Mouse (Mus musculus): ENCODE data around the gene Cyp17a1.

Cyp17a1 gene

DNA sequence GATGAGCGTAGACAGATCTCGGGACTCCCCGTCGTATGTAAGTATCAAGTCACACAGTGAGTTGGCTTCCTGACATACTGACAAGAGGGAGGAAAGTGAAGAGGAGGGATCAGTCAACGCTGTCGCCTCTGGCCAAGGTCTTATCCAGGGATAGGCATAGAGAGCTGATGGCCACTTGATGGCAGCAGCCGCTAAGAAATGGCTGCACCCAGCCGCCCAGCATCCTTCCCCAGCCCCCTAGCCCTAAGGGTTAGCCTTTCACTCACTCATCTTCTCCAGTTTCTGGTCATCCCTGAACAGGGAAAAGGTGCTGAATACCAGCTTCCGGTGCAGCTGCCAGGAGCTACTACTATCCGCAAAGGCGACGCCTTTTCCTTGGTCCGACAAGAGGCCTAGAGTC, 2.3 kb downstream of the Cyp17a1 start:
- DNase-seq (ENCODE audit: low spot score in 2 of 2), result peak; percentile 57 to 62

DNA sequence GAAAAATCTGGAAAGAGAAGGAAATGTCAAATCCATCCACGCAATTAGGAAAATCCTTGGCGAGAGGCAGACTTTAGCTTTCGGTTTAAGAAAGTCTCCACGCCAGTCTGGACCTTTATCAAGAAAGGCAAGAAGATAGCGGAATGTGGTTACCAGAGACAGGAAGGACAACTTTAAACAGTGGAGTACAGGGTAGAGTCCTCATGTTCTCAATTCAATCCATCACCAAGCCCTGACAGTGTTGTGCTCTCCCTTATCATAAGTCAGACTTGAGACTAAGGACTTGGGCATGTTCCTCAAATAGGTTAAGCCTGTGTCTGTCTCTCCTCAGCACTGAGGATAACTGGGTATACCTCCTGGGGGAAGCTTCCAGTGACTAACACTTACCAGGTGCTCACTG, 3.2 kb downstream of the Cyp17a1 start:
- no peak for DNase-seq (ENCODE audit: low spot score in 2 of 2)

DNA sequence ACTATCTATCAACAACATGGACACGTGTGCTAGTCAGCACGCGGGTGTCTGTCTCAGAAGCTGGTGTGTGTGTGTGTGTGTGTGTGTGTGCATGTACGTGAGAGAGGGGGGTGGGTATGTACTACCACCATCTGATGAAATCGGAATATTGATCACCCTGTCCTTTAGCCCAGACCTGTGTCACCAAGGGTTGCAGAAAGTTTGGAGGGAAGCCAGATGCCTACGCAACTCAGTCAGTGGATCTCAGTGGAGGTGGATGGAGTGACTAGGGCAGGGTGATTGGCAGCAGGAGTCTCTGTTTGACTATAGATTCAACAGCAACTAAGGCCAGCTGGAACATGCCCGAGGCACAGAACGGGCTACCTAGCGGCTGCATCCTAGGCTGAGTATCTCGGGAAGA, 4.7 kb downstream of the Cyp17a1 start:
- no peak for DNase-seq (ENCODE audit: low spot score in 2 of 2)

DNA sequence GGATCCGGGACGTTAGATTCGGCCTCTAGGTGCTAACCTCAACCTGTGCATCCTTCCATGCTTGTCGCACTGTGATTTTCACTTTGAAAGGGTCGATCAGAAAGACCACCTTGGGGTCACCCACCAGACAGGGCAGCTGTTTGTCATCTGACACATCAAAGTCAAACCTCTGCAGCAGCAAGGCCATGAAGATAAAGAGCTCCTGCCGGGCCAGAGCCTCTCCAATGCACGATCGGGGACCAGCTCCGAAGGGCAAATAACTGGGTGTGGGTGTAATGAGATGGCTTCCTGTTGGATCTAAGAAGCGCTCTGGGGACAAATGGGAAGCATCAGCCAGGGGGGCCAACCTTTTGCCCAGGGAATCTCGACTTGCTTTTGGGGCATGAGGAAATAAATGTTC, 5.7 kb downstream of the Cyp17a1 start:
- DNase-seq (ENCODE audit: low spot score in 2 of 2), result no peak

DNA sequence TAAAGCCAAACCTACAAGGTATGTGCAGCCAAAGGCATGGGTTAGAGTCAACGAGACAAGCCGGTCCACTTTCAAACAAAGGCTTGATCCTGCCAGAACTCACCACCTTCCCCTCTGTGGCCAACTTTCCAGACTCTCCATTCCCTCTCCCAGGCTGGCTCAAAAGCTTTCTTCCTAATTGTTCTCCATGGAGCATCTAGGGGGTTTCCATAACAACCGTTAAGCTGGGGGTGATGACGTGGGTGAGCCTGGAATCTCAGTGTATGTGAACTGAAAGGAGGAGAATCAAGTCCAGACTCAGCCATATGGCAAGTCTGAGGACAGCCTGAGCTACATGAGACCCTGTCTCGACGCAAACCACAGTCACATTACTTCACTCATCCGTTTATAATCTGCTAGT, 7.5 kb downstream of the Cyp17a1 start:
- peak; percentile 21 to 54 for DNase-seq (ENCODE audit: low spot score in 2 of 2)

DNA sequence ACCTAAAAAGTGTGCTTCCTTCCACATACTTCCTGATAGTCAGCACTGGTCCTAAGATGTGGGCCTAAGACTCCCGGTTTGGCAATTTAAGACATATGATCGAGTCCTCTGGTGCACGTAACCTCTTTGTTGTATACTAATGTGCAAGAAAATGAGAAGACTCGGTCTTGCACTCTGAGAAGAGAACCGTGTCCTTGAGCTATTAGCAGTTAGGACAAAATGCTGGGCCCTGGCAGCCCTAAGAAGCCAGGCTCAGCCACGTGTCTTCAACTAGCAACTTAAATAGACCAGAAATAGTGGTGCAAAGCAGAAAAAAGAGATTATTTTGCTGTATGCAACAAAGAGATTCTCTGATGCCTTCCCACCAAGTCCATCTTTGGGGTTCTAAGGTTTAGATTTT, 10.2 kb downstream of the Cyp17a1 start:
- no peak for DNase-seq (ENCODE audit: low spot score in 2 of 2)

DNA sequence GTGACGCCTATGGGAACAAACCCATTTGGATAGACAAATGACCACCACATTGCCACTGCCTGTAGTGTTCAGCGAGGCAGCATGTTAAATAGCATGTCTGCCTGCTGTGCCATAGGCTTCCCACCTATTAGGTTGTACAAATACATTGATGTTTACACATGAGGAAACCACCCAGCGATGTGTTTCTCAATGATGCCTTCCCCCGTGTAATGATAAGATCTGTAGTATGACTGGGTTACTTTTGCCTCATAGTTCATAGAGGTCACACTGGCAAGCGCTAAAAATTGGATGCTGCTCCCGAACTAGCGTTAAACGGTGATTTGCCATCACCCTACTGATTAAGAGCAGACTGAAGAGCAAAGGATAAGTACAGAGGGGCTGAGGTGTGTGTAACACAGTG, 10.8 kb downstream of the Cyp17a1 start:
- DNase-seq (ENCODE audit: low spot score in 2 of 2), result no peak

DNA sequence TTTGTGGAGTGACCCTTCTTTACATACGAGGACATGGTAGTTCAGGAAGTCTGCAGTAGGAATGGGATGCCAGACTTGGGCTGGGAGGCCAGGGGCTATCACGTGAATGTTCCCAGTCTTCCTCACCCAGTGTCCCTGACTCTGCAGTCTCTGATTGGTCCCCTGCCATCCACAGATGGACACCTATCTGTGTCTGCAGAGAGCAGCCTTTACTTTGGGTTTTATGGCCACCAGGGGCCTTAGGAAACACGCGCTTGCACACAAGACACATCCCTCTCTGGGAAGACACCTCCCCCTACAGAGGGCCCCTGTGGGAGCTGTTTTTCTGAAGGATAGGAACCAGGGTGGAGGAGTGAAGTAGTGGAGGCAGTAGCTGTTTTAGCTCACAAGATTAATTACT, 11.5 kb downstream of the Cyp17a1 start:
- DNase-seq (ENCODE audit: low spot score in 2 of 2), result no peak

DNA sequence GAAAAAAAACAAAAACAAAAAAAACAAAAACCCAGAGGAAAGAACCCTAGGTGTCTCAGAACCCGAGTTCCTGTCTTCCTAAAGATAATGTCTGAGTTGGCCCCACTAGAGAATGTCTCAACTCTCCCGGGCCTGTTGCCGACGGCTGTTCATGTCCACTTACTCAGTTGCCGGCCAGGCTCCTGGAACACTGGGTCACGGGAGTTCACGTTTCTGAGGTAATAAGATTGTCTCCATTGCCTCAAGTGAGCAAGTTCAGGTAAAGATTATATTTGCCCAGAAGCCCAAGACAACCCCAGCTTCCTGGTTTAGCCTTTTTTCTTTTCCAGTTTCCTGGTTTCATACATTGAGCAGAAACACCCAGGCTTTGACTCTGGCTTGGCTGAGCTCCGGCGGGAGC, 14.1 kb downstream of the Cyp17a1 start:
- no peak for DNase-seq (ENCODE audit: low spot score in 2 of 2)

DNA sequence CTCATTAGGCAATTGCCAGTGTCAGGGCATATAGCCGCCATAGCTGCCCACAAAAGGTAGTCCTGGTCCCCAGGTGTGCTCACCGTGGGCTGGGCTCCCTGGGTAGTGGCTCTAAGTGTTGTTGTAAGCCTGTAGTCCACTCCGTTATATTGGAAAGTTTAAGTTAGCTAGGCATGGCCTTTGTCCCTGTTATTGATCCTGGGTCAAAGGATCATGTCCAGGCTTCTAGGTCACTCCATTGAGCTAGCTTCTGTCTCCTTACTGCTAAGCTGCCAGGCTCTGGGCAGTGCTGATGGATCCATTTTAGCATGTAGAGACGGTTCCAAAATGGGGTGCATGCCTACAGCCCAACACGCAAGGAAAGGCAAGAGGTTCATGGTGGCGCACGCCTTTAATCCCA, 14.6 kb downstream of the Cyp17a1 start:
- DNase-seq (ENCODE audit: low spot score in 2 of 2), result no peak

DNA sequence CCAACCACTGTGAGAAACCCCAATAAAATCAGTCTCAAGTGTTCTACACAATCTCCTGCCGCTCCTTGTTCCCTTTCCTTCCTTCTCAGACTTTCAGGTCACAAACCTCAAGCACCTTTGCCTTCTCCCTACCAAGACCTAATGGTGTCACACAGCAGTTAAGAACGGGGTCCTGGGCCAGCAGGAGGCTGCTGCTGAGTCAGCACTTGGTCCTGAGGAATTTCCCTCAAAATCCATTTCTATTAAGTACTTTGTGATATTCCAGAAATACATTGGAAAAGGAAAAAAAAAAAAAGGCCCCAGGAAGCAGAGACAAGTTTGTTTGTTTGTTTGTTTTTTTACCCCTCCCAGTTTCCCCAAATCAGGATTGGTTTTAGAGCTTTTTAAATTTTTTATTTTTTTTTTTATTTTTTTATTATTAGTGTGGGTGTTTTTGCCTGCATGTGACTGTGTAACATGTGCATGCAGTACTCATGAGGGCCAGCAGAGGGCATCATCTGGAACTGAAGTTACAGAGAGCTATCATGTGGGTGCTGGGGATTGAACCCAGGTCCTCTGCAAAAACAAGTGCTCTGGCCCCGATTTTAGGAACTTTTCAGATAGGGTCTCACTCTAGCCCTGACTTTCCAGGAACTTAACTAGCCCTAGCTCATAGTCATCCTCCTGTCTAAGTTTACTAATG, 15.5 kb downstream of the Cyp17a1 start:
- DNase-seq (ENCODE audit: low spot score in 2 of 2), result no peak

DNA sequence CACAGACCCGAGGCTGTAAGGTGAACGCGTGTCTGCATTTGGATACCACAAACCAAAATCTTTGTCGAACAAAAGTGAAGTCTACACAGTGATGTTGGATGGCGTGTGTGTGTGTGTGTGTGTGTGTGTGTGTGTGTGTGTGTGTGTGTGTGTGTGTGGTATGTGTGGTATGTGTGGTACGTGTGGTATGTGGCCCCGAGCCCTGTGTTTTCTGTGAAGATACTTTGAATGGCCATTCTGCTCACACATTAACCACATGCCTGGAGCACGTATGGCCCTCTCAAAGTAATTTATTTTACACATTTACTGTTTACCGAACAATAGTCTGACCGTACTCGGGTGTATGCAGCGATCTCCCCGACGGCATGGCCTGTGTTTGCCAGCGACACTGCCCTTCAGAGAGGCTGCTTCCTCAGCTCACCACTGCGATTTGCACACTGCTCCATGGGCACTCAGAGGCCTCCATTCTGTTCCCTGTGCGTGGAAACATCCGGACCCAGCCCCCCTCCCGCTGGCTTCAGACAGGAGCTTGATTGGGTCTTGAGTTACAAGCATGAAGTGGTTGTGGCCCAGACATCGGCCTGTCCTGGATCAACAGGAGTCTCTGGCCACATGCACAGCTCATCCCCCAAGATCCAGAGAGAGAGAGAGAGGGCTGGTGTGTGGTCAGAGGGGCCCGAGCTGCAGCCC, 16.7 kb downstream of the Cyp17a1 start:
- no peak for DNase-seq (ENCODE audit: low spot score in 2 of 2)

DNA sequence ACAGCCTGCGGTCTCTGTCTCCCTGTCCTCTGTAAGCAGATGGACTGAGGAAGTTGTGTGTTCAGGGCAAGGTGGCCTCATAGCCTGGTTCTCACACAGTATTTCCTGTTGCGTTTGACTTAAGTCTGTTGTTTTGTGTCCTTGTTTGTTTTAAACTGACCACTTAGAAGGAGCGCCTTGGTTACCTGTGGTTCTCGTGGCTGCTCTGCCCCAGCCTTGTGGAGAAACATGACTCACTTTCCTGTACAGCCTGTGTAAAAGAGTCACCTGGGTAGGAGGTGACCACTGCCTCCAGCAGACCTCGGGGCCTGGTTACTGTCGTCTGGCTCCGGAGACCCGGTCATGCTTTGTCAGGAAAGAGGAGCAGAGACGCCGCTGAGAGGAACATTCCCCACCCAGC, 17.3 kb downstream of the Cyp17a1 start:
- no peak for DNase-seq (ENCODE audit: low spot score in 2 of 2)

DNA sequence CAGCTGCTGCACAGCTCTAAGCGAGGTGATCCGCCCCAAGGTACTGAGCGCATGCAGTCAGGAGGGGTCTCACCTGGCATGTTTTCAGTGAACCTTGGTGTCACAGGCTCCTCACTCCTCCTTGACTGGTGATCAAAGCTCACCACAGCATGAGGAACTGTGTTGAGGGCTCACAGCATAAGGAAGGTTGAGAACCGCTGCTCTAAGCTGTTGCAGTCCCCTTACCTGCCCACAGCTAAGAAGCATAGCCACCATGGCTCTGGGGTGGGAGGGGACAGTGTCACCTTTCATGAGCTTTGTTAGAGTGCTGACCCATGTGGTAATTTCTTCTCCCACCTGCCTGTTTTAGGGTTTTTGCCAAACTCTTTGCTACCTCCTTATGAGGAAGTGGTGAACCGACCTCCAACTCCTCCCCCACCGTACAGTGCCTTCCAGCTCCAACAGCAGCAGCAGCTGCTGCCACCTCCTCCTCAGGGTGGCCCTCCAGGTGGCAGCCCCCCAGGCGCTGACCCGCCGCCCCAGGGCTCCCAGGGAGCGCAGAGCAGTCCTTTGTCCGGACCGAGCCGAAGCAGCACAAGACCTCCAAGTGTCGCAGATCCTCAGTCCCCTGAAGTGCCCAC, 19.2 kb downstream of the Cyp17a1 start:
- DNase-seq (ENCODE audit: low spot score in 2 of 2), result no peak

DNA sequence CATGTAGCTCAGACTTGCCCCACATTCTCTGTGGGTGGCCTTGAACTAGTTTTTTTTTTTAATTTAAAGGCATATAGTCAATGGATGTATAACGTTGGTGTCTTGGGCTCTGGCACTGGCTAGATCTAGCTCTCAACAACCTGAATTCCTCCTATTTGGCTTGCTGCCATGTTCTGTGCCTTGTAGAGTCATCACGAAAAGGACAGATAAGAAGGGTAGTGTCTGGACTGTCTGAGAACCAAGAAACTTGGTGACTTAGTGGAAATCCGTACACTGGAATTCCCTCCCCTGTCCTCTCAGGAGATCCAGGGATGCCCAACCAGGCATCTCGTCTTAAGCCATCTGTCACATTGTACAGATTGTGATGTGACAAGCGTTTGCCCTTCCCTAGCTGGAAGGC, 19.8 kb downstream of the Cyp17a1 start:
- DNase-seq (ENCODE audit: low spot score in 2 of 2), result no peak

DNA sequence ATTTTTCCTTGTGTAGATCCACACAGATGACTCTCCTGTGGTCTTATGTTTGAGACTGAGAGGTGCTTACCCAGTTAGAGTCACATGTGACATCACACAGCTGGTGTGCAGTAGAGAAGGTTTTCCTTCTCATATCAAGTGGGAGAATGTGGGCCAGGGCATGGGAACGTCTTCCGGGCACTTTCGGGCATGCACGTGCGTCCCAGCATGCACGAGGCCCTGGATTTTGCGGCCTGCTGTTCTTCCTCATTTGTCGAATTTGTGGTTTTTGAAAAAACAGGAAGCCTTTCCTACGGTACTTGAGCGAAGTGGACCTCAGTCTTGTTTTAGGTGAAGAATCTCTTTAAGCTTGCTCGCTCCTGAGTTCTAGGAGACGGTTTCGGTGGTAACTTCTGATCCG, 24.4 kb downstream of the Cyp17a1 start:
- no peak for DNase-seq (ENCODE audit: low spot score in 2 of 2)

DNA sequence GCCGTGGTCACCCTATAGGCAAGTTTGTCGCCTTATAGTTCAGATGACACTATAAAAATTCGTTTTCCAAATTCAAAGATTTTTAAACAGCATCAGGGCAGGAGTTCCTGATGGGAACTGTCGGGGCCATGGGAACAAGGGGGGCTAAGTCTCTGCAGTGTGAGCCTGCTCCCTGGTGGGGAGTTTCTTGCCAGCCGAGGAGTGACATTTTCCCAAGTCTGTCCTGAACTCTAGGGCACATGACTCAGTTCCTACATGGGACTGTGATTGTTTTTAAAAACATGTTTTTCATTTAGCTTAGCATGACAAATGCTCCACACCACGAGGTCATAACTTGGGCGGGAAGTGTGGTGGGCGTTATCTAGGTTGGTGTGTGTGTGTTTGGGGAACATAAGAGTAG, 25.1 kb downstream of the Cyp17a1 start:
- no peak for DNase-seq (ENCODE audit: low spot score in 2 of 2)

DNA sequence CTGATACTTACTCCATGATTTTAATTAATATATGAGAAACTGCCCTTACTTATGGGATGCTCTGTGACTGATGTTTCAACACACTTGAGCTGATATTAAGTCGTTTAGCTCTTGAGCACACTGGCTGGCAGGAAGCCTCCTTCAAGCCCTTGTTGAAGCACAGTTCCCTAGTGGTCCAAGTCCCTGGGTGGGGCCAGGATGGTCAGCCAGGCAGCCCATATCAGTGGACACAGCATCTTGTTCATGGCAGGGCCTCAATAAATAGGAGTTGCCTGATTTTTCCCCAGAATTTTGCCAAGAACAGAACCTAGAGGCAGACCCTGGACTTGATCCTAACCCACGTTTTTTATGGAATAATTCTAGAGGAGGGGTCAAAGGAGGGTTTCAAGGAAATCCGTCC, 25.7 kb downstream of the Cyp17a1 start:
- DNase-seq (ENCODE audit: low spot score in 2 of 2), result no peak

DNA sequence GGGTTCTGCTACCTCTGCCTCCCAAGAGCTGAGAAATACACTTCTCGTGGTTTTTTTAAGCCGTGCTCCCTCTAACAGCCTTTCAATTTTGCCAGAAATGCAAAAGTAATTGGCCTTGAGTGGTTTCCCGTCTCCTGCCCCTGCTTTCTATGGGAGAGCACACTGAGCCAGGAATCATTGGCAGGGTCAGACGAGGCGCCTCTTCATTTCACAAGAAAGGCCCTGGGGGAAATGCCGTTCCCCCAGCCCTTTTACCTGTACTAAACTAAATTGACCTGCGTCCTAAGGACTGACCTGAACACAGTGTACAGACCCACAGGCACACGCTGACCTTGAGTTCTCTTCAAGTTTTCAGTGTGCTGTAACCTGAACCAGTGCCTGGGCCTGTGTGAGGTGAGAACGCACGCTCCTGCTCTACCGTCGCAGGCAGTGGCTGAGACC, 26.9 kb downstream of the Cyp17a1 start:
- no peak for DNase-seq (ENCODE audit: low spot score in 2 of 2)

DNA sequence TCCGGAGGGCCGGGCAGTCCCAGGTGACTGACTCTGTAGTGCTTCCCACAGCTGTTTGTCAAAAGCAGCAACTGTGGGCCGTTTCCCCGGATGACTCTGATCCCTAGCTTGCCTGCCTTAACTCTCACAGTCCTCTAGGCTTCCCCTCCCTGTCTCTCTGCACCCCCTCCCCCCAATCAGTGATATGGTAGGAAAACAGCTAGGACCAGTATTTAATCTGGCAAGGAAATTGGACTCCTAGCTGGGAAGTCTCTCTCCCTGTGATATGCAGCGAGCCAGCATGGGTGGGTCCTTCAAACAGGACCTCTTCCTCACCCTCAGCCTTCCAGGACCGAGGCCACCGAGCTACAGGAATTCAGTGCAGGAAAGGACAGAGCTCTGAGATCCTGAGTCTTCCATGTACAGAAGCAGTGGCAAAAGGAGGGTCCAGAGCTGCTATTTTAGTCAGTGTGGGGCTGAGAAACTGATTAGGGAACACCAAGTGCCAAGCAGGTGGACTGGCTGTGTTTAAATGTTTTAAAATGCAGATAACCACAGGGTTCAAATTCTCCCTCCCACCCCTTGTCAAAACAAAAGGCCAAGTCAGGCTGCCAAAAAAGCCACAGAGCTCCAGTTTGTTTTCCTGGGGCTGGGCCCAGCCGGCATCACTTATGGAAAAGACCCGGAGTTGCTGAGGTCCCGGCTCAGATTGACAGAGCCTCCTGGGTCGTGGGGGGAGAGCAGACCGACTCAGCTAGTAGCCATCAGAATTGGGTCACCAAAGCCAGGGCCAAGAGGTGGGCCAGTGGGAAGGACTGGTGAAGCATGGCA, 28.0 kb downstream of the Cyp17a1 start:
- no peak for DNase-seq (ENCODE audit: low spot score in 2 of 2)

DNA sequence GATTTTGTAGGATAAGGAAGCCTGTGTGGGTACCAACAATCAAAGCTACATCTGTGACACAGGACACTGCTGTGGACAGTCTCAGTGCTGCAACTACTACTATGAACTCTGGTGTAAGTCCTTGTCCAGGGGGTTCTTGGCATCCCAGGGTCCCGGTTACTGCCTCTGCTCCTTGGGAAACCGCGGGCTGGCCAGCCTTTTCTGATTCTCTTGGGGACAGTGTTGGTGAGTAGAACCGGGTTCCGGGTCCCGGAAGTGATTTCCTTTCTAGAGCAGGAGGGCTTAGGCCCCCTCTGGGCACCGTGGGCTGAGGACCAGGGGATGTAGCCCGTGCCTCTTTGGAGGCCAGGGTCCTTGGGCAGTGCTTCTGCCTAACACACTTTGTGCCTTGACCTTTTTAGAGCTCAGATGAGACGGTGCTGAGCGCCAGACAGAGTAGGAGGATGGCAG, 28.6 kb downstream of the Cyp17a1 start:
- no peak for DNase-seq (ENCODE audit: low spot score in 2 of 2)

DNA sequence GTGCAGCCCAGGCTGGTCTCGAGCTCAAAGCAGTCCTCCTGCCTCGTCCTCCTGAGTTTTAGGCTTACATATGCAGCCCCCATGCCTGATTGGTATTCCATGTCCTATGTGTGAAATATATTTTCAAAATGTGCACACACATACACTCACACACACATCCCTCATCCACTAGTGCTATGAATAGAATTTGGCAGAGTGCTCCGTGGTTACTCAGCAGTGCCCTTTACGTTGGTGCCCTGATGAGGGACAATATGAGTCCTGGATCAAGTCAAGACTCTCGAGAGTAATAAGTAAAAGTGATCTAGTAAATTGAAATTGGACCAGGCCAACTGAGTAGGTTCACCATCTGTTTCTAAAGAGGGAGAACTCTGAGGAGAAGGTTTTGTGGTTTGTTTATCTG, 29.7 kb downstream of the Cyp17a1 start:
- DNase-seq (ENCODE audit: low spot score in 2 of 2), result no peak

All from frontal cortex, postnatal 36 days (tissue).